ENCODE assay signal across 7 mouse cellular contexts in the genomic region with DNA sequence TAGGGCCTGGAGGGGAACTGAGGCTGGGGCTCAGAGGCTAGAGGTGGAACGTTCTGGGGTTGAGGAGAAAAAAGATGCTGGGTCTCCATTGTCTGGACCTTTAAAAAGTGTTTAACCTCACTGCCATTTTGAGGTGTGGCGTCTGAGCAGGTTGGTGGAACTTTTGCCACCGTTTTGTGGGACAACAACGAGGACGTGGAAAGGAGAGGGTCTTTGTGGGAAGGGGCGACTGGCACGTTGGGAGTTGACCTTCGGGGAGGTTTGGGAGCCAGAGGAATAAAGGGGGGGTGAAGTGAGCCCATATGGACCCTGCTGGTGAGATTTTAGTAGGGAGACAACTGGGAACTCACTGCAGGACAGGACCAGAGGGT. TPM values are rescaled to one million over a fixed set of nuclear protein-coding genes. Genes with fewer than 3 reads are reported as not detected.
A peak's percentile ranks its signal among the peaks of the same experiment; 100 is the strongest.
DNase-seq lines count a peak whose midpoint lies in the region; ATAC-seq and TF ChIP-seq lines count a peak whose summit lies in the region.

No protein-coding gene starts in this region.

- TF ChIP-seq POLR2A in embryonic fibroblast, embryonic 13.5 days (IDR thresholded peaks at IDR 0.05; ENCODE audit: low read depth, low read length): no peak
- no peak for TF ChIP-seq POLR2A in small intestine, adult 2 months (IDR thresholded peaks at IDR 0.05; ENCODE audit: low read depth, low read length)

- ATAC-seq in lung, embryonic 16.5 days (ENCODE audit: low read depth): no peak
- ATAC-seq in limb, embryonic 12.5 days (ENCODE audit: insufficient number of reproducible peaks, insufficient read depth, low FRiP score, low TSS enrichment, low read depth): no peak
- no peak for ATAC-seq in granulocyte monocyte progenitor cell, adult 5-6 weeks (replicated peaks; ENCODE audit: poor library complexity, severe bottlenecking)

- H3K27me3 ChIP-seq in lung, embryonic 16.5 days (ENCODE audit: control insufficient read depth, insufficient read depth, low read depth, low read length): no peaks in the 10 kb centered on the region
- H3K27me3 ChIP-seq in limb, embryonic 12.5 days: no peaks in the 10 kb centered on the region
- H3K27me3 ChIP-seq in small intestine, adult 2 months (ENCODE audit: control insufficient read depth, insufficient read depth, low read length): no peaks in the 10 kb centered on the region

- peaks cover 13% of the 10 kb centered on the region for H3K4me1 ChIP-seq in lung, embryonic 16.5 days (replicated peaks; ENCODE audit: control insufficient read depth, insufficient read depth, low read length)
- H3K4me1 ChIP-seq in embryonic fibroblast, embryonic 13.5 days (ENCODE audit: control insufficient read depth, insufficient read depth, low read length): peaks cover 9% of the 10 kb centered on the region
- H3K4me1 ChIP-seq in limb, embryonic 12.5 days (replicated peaks): peaks cover 16% of the 10 kb centered on the region
- peaks cover 9% of the 10 kb centered on the region for H3K4me1 ChIP-seq in small intestine, adult 2 months (ENCODE audit: control insufficient read depth, insufficient read depth, insufficient read length, low read length)

- H3K9ac ChIP-seq in lung, embryonic 16.5 days (ENCODE audit: low read length): peak overlapping the region; percentile 87
- peak overlapping the region; percentile 94 for H3K9ac ChIP-seq in limb, embryonic 12.5 days (replicated peaks)

- no peak for TF ChIP-seq CTCF in embryonic fibroblast, embryonic 13.5 days (IDR thresholded peaks at IDR 0.05; ENCODE audit: borderline replicate concordance, insufficient read depth, low read length)
- no peak for TF ChIP-seq CTCF in small intestine, adult 2 months (IDR thresholded peaks at IDR 0.05; ENCODE audit: extremely low read depth, insufficient read length, insufficient replicate concordance, low read depth, low read length)

- peak overlapping the region; percentile 76 for H3K27ac ChIP-seq in lung, embryonic 16.5 days (ENCODE audit: low read length)
- H3K27ac ChIP-seq in embryonic fibroblast, embryonic 13.5 days (ENCODE audit: insufficient read depth, low read length): peak overlapping the region; percentile 81
- peak overlapping the region; percentile 94 for H3K27ac ChIP-seq in limb, embryonic 12.5 days
- 0 out of 2 replicates have a peak overlapping the region, but pooled peaks have one; percentile 44 for H3K27ac ChIP-seq in small intestine, adult 2 months (ENCODE audit: insufficient read depth, low read depth, low read length)

- H3K36me3 ChIP-seq in lung, embryonic 16.5 days (ENCODE audit: control insufficient read depth, insufficient read depth, low read length): peaks cover 58% of the 10 kb centered on the region
- H3K36me3 ChIP-seq in limb, embryonic 12.5 days: peaks cover 75% of the 10 kb centered on the region
- H3K36me3 ChIP-seq in small intestine, adult 2 months (ENCODE audit: control insufficient read depth, insufficient read depth, low read length): peaks cover 56% of the 10 kb centered on the region

- H3K4me2 ChIP-seq in lung, embryonic 16.5 days (ENCODE audit: low read depth, low read length): peak overlapping the region; percentile 62
- H3K4me2 ChIP-seq in limb, embryonic 12.5 days: peak overlapping the region; percentile 91

- no peak for DNase-seq in lung, adult 18-20 months
- no peak for DNase-seq in spleen, adult 18-20 months

- 0% methylated on average over 8 of the region's 8 CpGs for WGBS in lung, embryonic 16.5 days
- WGBS in limb, embryonic 12.5 days: 0% methylated on average over 8 of the region's 8 CpGs
- WGBS in small intestine, adult 2 months: 1% methylated on average over 8 of the region's 8 CpGs

- peak overlapping the region; percentile 83 for H3K4me3 ChIP-seq in lung, embryonic 16.5 days (ENCODE audit: low read length)
- peak overlapping the region; percentile 89 for H3K4me3 ChIP-seq in embryonic fibroblast, embryonic 13.5 days (ENCODE audit: insufficient read depth, low read length)
- H3K4me3 ChIP-seq in limb, embryonic 12.5 days (replicated peaks): peak overlapping the region; percentile 82
- H3K4me3 ChIP-seq in small intestine, adult 2 months (ENCODE audit: low read depth, low read length): peak overlapping the region; percentile 77

- no peaks in the 10 kb centered on the region for H3K9me3 ChIP-seq in lung, embryonic 16.5 days (ENCODE audit: control insufficient read depth, low read length)
- H3K9me3 ChIP-seq in limb, embryonic 12.5 days: no peaks in the 10 kb centered on the region

RNA-seq across cellular contexts. Expression of a gene that starts 0.5 kb away (rescaled TPM):
- polyA plus RNA-seq in lung, embryonic 16.5 days (2015; fragmentation: Nextera tagmentation; extraction: Ambion mirVana): 366 TPM in 2 replicates
- polyA plus RNA-seq in embryonic fibroblast, embryonic 13.5 days (2011; ENCODE audit: insufficient read length, low read depth, missing spikeins): 882 and 905 TPM in 2 replicates
- 472 and 476 TPM in 2 replicates for polyA plus RNA-seq in limb, embryonic 12.5 days (2016; fragmentation: Nextera tagmentation; extraction: Ambion mirVana)
- polyA plus RNA-seq in small intestine, adult 2 months (2012; rRNA removed): 90.2 and 129 TPM in 2 replicates
- 1,036 and 1,157 TPM in 2 replicates for total RNA-seq in granulocyte monocyte progenitor cell, adult 5-6 weeks (2014; fragmentation: Nextera tagmentation)
- 748 and 899 TPM in 2 replicates for total RNA-seq in granulocyte monocyte progenitor cell, adult 5-6 weeks (2017)

RNA-seq across cellular contexts. Expression of a gene that starts 13.7 kb away (rescaled TPM):
- polyA plus RNA-seq in lung, embryonic 16.5 days (2015; fragmentation: Nextera tagmentation; extraction: Ambion mirVana): 27.5 and 28.9 TPM in 2 replicates
- polyA plus RNA-seq in embryonic fibroblast, embryonic 13.5 days (2011; ENCODE audit: insufficient read length, low read depth, missing spikeins): 16.8 and 19.7 TPM in 2 replicates
- polyA plus RNA-seq in limb, embryonic 12.5 days (2016; fragmentation: Nextera tagmentation; extraction: Ambion mirVana): 37.9 and 39.7 TPM in 2 replicates
- 5.6 and 13.2 TPM in 2 replicates for polyA plus RNA-seq in small intestine, adult 2 months (2012; rRNA removed)
- total RNA-seq in granulocyte monocyte progenitor cell, adult 5-6 weeks (2014; fragmentation: Nextera tagmentation): 17.8 and 28.9 TPM in 2 replicates
- 14.5 and 21.8 TPM in 2 replicates for total RNA-seq in granulocyte monocyte progenitor cell, adult 5-6 weeks (2017)

RNA-seq across cellular contexts. Expression of a gene that starts 21.7 kb away (rescaled TPM):
- polyA plus RNA-seq in lung, embryonic 16.5 days (2015; fragmentation: Nextera tagmentation; extraction: Ambion mirVana): 30.5 and 31.0 TPM in 2 replicates
- 559 and 687 TPM in 2 replicates for polyA plus RNA-seq in embryonic fibroblast, embryonic 13.5 days (2011; ENCODE audit: insufficient read length, low read depth, missing spikeins)
- 20.5 and 24.1 TPM in 2 replicates for polyA plus RNA-seq in limb, embryonic 12.5 days (2016; fragmentation: Nextera tagmentation; extraction: Ambion mirVana)
- 5.1 and 14.7 TPM in 2 replicates for polyA plus RNA-seq in small intestine, adult 2 months (2012; rRNA removed)
- 5.8 and 12.1 TPM in 2 replicates for total RNA-seq in granulocyte monocyte progenitor cell, adult 5-6 weeks (2014; fragmentation: Nextera tagmentation)
- total RNA-seq in granulocyte monocyte progenitor cell, adult 5-6 weeks (2017): 14.1 and 14.8 TPM in 2 replicates

RNA-seq across cellular contexts. Expression of a gene that starts 25.7 kb away (rescaled TPM):
- polyA plus RNA-seq in lung, embryonic 16.5 days (2015; fragmentation: Nextera tagmentation; extraction: Ambion mirVana): 149 and 164 TPM in 2 replicates
- polyA plus RNA-seq in embryonic fibroblast, embryonic 13.5 days (2011; ENCODE audit: insufficient read length, low read depth, missing spikeins): 101 and 102 TPM in 2 replicates
- 227 and 231 TPM in 2 replicates for polyA plus RNA-seq in limb, embryonic 12.5 days (2016; fragmentation: Nextera tagmentation; extraction: Ambion mirVana)
- polyA plus RNA-seq in small intestine, adult 2 months (2012; rRNA removed): 15.0 and 21.7 TPM in 2 replicates
- 115 and 125 TPM in 2 replicates for total RNA-seq in granulocyte monocyte progenitor cell, adult 5-6 weeks (2014; fragmentation: Nextera tagmentation)
- total RNA-seq in granulocyte monocyte progenitor cell, adult 5-6 weeks (2017): 120 and 123 TPM in 2 replicates

RNA-seq across cellular contexts. Expression of a gene that starts 38.0 kb away (rescaled TPM):
- polyA plus RNA-seq in lung, embryonic 16.5 days (2015; fragmentation: Nextera tagmentation; extraction: Ambion mirVana): 31.0 and 32.2 TPM in 2 replicates
- 26.2 and 28.2 TPM in 2 replicates for polyA plus RNA-seq in embryonic fibroblast, embryonic 13.5 days (2011; ENCODE audit: insufficient read length, low read depth, missing spikeins)
- 34.6 and 34.9 TPM in 2 replicates for polyA plus RNA-seq in limb, embryonic 12.5 days (2016; fragmentation: Nextera tagmentation; extraction: Ambion mirVana)
- 18.4 and 32.2 TPM in 2 replicates for polyA plus RNA-seq in small intestine, adult 2 months (2012; rRNA removed)
- 26.1 and 30.2 TPM in 2 replicates for total RNA-seq in granulocyte monocyte progenitor cell, adult 5-6 weeks (2014; fragmentation: Nextera tagmentation)
- 27.4 and 31.3 TPM in 2 replicates for total RNA-seq in granulocyte monocyte progenitor cell, adult 5-6 weeks (2017)

Comparison
In these comparisons a context has a peak if more than half of its experiments do, and no peak if none do; other contexts are left out.
1. H3K27ac ChIP-seq: peak in every context shown above with its lines; median percentile 94 in limb, embryonic 12.5 days; 81 in embryonic fibroblast, embryonic 13.5 days; 76 in lung, embryonic 16.5 days; 44 in small intestine, adult 2 months.
2. RNA of a gene that starts 21.7 kb away (polyA plus RNA-seq): 559 to 687 TPM in embryonic fibroblast, embryonic 13.5 days; 30.5 to 31.0 TPM in lung, embryonic 16.5 days, 20.5 to 24.1 TPM in limb, embryonic 12.5 days and 5.1 to 14.7 TPM in small intestine, adult 2 months; every median in the first group is over 10 times any median in the second.
3. Peak in every context shown above with its lines, with median percentiles within 50 percentile points of each other: H3K4me3 ChIP-seq.